Comparison of ENCODE assay signal across 9 mouse cellular contexts in the genomic region with DNA sequence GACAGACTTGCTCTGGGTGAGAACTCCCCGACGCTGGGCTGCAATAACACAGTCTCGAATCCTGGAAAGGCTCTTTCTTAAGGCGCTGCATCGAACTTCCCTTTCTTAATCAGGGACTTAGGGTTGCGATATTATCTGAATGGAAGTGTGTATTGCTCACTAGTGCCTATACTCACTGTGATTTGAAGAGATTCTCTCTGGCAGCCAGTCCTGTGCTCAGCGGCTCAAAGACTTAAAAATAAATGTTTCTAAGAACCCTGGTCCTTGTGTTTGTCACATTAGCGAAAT. TPM values are rescaled to one million over a fixed set of nuclear protein-coding genes. Genes with fewer than 3 reads are reported as not detected.
DNase-seq lines count a peak whose midpoint lies in the region; ATAC-seq and TF ChIP-seq lines count a peak whose summit lies in the region.
"Had no signal": no experiment of that assay in that cellular context is flagged by ENCODE, and none has a peak within 500 bp of the region (broad histone marks: within the 10 kb centered on the region; RNA-seq: fewer than 3 reads in every experiment).

No protein-coding gene starts in this region.

- peak overlapping the region; percentile 55; the same call in 1 of the 2 replicates for H3K9ac ChIP-seq in liver, adult 2 months (ENCODE audit: low read depth, low read length)
- H3K9ac ChIP-seq in forebrain, embryonic 13.5 days, result no peak overlapping the region
- H3K9ac ChIP-seq in neural tube, embryonic 13.5 days, result peak overlapping the region; percentile 81; the same call in 1 of the 2 replicates

- peak overlapping the region; percentile 97 for H3K4me2 ChIP-seq in forebrain, embryonic 13.5 days
- H3K4me2 ChIP-seq in neural tube, embryonic 13.5 days, result peak overlapping the region; percentile 96

- H3K9me3 ChIP-seq in forebrain, embryonic 13.5 days (replicated peaks), result no peaks in the 10 kb centered on the region
- no peaks in the 10 kb centered on the region for H3K9me3 ChIP-seq in limb, embryonic 10.5 days (replicated peaks)
- no peaks in the 10 kb centered on the region for H3K9me3 ChIP-seq in neural tube, embryonic 13.5 days

- H3K36me3 ChIP-seq in liver, adult 2 months (ENCODE audit: control insufficient read depth, insufficient read depth, low read length), result no peaks in the 10 kb centered on the region
- no peaks in the 10 kb centered on the region for H3K36me3 ChIP-seq in forebrain, embryonic 13.5 days (ENCODE audit: poor library complexity, severe bottlenecking)
- H3K36me3 ChIP-seq in limb, embryonic 10.5 days, result no peaks in the 10 kb centered on the region
- no peaks in the 10 kb centered on the region for H3K36me3 ChIP-seq in neural tube, embryonic 13.5 days

- ATAC-seq in forebrain, embryonic 13.5 days, result no peak
- no peak for ATAC-seq in neural tube, embryonic 13.5 days (ENCODE audit: low read depth)

- TF ChIP-seq CTCF in liver, adult 2 months (IDR thresholded peaks at IDR 0.05; ENCODE audit: low read depth, low read length), result no peak

- H3K27ac ChIP-seq in liver, adult 2 months (replicated peaks; ENCODE audit: insufficient read depth, low read depth, low read length), result 0 out of 2 replicates have a peak overlapping the region, but pooled peaks have one; percentile 16
- no peak overlapping the region for H3K27ac ChIP-seq in forebrain, embryonic 13.5 days
- 0 out of 2 replicates have a peak overlapping the region, but pooled peaks have one; percentile 91 for H3K27ac ChIP-seq in limb, embryonic 10.5 days
- no peak overlapping the region for H3K27ac ChIP-seq in neural tube, embryonic 13.5 days (replicated peaks)

- H3K27me3 ChIP-seq in liver, adult 2 months (ENCODE audit: control insufficient read depth, insufficient read depth, low read length), result no peaks in the 10 kb centered on the region
- H3K27me3 ChIP-seq in forebrain, embryonic 13.5 days, result peaks cover 18% of the 10 kb centered on the region
- H3K27me3 ChIP-seq in limb, embryonic 10.5 days (ENCODE audit: low read depth, poor library complexity, severe bottlenecking), result peaks cover 14% of the 10 kb centered on the region
- peaks cover 32% of the 10 kb centered on the region for H3K27me3 ChIP-seq in neural tube, embryonic 13.5 days

- peaks cover 17% of the 10 kb centered on the region; the same call in 1 of the 2 replicates for H3K79me2 ChIP-seq in liver, adult 2 months (ENCODE audit: control insufficient read depth, insufficient read depth, low read length)

- H3K4me3 ChIP-seq in liver, adult 2 months (ENCODE audit: insufficient read depth, low read depth, low read length), result peak overlapping the region; percentile 100; the same call in 1 of the 2 replicates
- H3K4me3 ChIP-seq in forebrain, embryonic 13.5 days, result peak overlapping the region; percentile 72
- H3K4me3 ChIP-seq in limb, embryonic 10.5 days, result peak overlapping the region; percentile 83
- peak overlapping the region; percentile 82 for H3K4me3 ChIP-seq in neural tube, embryonic 13.5 days

- H3K4me1 ChIP-seq in liver, adult 2 months (ENCODE audit: control insufficient read depth, insufficient read depth, low read length), result peaks cover 15% of the 10 kb centered on the region
- peaks cover 13% of the 10 kb centered on the region for H3K4me1 ChIP-seq in forebrain, embryonic 13.5 days
- peaks cover 23% of the 10 kb centered on the region for H3K4me1 ChIP-seq in limb, embryonic 10.5 days
- peaks cover 16% of the 10 kb centered on the region for H3K4me1 ChIP-seq in neural tube, embryonic 13.5 days (replicated peaks)

- DNase-seq in liver, adult 2 months (ENCODE audit: extremely low read depth, low read depth, low spot score), result no peak
- no peak for DNase-seq in liver
- no peak for DNase-seq in limb, embryonic 10.5 days (ENCODE audit: low spot score)
- no peak for DNase-seq in natural killer cell, adult 2 months (ENCODE audit: low spot score in 2 of 2)
- no peak for DNase-seq in urinary bladder, postnatal 14 days (ENCODE audit: low spot score)
- no peak for DNase-seq in urinary bladder, postnatal 10 days (ENCODE audit: low spot score)
- DNase-seq: thymus, adult 2 months had no signal

- no peak for TF ChIP-seq POLR2A in liver, adult 2 months (IDR thresholded peaks at IDR 0.05; ENCODE audit: extremely low read depth, insufficient read depth, low read length)

- 22% methylated on average over 8 of the region's 8 CpGs for WGBS in liver, adult 2 months
- 29% methylated on average over 8 of the region's 8 CpGs for WGBS in forebrain, embryonic 13.5 days
- 50% methylated on average over 8 of the region's 8 CpGs for WGBS in limb, embryonic 10.5 days
- 44% methylated on average over 8 of the region's 8 CpGs for WGBS in neural tube, embryonic 13.5 days

RNA-seq across cellular contexts. Expression of a gene that starts 1.7 kb away (rescaled TPM):
- total RNA-seq in liver, adult 2 months (2014; rRNA removed), result 30.2 and 33.4 TPM in 2 replicates
- 12.0 and 15.9 TPM in 2 replicates for polyA plus RNA-seq in liver, adult 2 months (2012; rRNA removed)
- 0.68 and 1.1 TPM in 2 replicates for polyA plus RNA-seq in forebrain, embryonic 13.5 days (2015; fragmentation: Nextera tagmentation; extraction: Ambion mirVana)
- 2.2 and 2.5 TPM in 2 replicates for polyA plus RNA-seq in limb, embryonic 10.5 days (2016; fragmentation: Nextera tagmentation; extraction: Ambion mirVana)
- 5.9 and 6.2 TPM in 2 replicates for polyA plus RNA-seq in neural tube, embryonic 13.5 days (2015; fragmentation: Nextera tagmentation; extraction: Ambion mirVana)

Comparison
In these comparisons a context has a peak if more than half of its experiments do, and no peak if none do; other contexts are left out.
1. H3K27ac ChIP-seq: peak in liver, adult 2 months (single experiment) and limb, embryonic 10.5 days (single experiment); none in forebrain, embryonic 13.5 days (single experiment) and neural tube, embryonic 13.5 days (single experiment).
2. Peak in every context shown above with its lines, with median percentiles within 50 percentile points of each other: H3K4me3 ChIP-seq.